Mouse (Mus musculus) brain, embryonic 14.5 days (tissue): ENCODE data around the gene Zfp282. TPM values are rescaled to one million over a fixed set of nuclear protein-coding genes. Genes with fewer than 3 reads are reported as not detected.

Experiments
- DNase-seq: peaks from one replicate; pipeline ENCODE4 v3.0.0-alpha.2; 2011; ENCODE audit warnings: low read depth
- CTCF ChIP-seq: fragments of 200-500 bp; IDR thresholded peaks from 2 replicates; pipeline ENCODE4 v1.5.1; 2012; ENCODE audit warnings: inconsistent platforms, mild to moderate bottlenecking, moderate library complexity, borderline replicate concordance; ENCODE audit not compliant: insufficient read depth, insufficient read length; ENCODE audit errors: extremely low read depth
- POLR2A ChIP-seq: fragments of 200-500 bp; IDR thresholded peaks from 2 replicates; pipeline ENCODE4 v1.6.1; 2012; ENCODE audit warnings: mild to moderate bottlenecking, inconsistent platforms, borderline replicate concordance; ENCODE audit not compliant: poor library complexity, insufficient read depth, insufficient read length, severe bottlenecking; ENCODE audit errors: extremely low read depth
- polyA plus RNA-seq: library from polyadenylated mRNA; depleted of rRNA; stranded (reverse); fragments of >200 nt; gene quantifications from 2 replicates; pipeline ENCODE4 v1.2.3, GENCODE M21; 2012; rRNA removed

Zfp282 gene
- polyA plus RNA-seq, 1 experiment: 29.8 TPM

DNA sequence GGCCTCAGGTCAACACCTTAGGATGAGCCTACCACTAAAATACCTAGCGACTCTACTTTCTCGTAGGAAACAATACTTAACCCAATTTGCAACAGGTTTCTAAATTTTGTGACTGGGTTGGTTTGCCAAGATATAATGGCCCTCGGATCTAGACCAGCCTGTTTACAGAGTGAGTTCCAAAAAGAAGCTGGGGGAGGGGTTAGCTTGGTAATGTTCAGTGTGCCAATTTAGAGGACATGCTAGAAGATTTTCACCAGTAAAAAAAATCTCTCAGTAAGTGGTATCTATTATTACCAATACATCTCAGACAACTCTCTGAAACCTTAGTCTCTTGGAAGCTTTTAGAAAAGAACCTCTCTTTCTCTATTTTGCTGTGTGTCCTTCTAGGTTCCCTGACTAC, 66.7 kb downstream of the Zfp282 start:
- no peak for DNase-seq
- no peak for TF ChIP-seq POLR2A
- no peak for TF ChIP-seq CTCF

DNA sequence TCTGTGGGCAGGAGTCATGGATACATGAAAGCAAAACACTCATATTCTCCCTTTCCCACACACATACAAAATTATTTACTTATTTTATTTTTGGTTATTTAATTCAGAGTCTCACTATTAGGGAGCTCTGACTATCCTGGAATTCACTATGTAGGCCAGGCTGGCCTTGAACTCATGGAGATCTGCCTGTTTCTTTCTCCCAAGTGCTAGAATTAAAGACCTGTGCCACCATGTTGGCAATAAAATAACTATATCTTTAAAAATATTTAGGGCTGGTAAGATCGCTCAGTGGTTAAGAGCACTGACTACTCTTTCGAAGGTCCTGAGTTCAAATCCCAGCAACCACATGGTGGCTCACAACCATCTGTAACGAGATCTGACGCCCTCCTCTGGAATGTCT, 70.4 kb downstream of the Zfp282 start:
- no peak for TF ChIP-seq POLR2A
- no peak for DNase-seq

DNA sequence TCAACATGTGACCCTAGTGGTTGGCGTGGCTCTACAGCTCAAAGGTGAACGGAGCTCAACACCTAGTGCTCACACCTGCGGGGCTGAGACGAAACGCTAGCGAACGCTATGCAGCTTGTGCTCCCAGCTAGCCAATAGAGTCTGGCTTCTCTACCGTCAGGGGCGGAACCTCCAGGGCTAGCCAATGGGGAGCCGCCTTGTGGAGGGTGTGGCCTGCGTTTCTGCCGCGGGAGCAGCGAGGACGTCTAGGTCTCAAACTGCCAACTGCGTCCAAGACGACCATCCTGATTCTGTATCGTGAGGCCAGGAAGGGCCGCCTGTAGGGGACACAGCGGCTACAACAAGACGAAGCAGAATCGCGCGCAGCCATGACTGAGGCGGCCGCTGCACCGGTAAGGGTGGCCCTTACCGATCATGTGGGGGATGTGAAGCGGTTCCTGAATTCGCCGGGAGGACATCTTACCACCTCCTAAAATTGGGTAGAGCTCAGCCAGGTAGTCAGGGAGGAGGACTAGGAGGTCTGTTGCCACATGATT, 76.3 kb downstream of the Zfp282 start, which contains the start of gene Zfp956:
Gene Zfp956, plus strand, starts transcription at position 200 of the 536 bp plus-strand sequence.
- peak; percentile 97 for DNase-seq
- TF ChIP-seq POLR2A (peak; percentile 41; the same call in 1 of the 2 replicates), CTCF (no peak)

DNA sequence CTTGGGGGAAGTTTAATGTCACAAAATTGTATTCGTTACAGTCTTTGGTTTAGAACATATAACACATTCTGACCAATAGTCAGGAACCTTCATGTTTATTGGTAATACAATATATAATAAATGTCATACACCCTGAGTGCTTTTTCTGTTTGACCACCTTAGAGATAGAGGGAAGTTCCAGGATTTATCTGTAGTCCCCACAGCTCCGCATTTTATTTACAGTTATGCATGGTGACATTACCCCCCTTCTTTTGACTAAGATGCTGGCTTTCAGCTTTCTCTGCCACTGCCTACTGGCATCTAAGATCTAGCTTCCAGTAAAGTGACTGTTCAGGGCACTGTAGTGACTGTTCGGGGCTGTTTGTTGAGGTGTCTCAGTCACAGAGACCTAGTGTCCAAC, 77.4 kb downstream of the Zfp282 start:
- no peak for TF ChIP-seq POLR2A
- TF ChIP-seq CTCF: no peak
- DNase-seq: no peak

DNA sequence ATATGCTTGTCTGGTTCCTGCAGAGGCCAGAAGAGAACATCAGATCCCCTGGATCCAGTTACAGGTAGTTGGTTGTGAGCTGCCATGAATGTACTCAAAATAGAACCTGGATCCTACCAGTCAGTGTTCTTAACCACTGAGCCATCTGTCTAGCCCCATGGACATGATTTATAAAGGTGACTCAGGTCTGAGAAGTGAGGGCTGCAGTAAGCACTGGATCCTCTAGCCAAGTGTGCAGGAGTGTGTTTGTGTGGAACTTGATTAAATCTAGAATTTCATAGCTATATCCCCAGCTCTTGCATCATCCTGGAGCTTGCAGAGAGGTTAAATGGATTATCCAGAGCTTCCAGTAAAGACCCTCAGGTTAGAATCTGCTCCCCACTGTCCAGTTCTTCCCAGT, 80.8 kb downstream of the Zfp282 start:
- TF ChIP-seq CTCF (no peak), POLR2A (no peak)
- DNase-seq: no peak

Other genes starting within 250 kb of the Zfp282 start
- 52.6 and 75.7 TPM in 2 replicates for gene Pdia4, start 63.8 kb upstream of the Zfp282 start, polyA plus RNA-seq
- 5.2 and 8.8 TPM in 2 replicates for gene Zfp786, start 46.3 kb upstream of the Zfp282 start, polyA plus RNA-seq
- gene Zfp398, start 41.5 kb upstream of the Zfp282 start, polyA plus RNA-seq: 17.4 and 22.2 TPM in 2 replicates
- gene Zfp212, start 43.3 kb downstream of the Zfp282 start, polyA plus RNA-seq: 19.8 and 22.3 TPM in 2 replicates
- gene Zfp956, start 76.2 kb downstream of the Zfp282 start, polyA plus RNA-seq: 26.3 and 34.0 TPM in 2 replicates
- gene Zfp777, start 171.7 kb downstream of the Zfp282 start, polyA plus RNA-seq: 13.7 and 24.4 TPM in 2 replicates
- gene Zfp746, start 209.4 kb downstream of the Zfp282 start, polyA plus RNA-seq: 38.8 and 40.9 TPM in 2 replicates